Comparison of ENCODE assay signal across 12 mouse cellular contexts in genomic region chr13:90279355-90279754, GRCm38 (mm10).
A peak's percentile ranks its signal among the peaks of the same experiment; 100 is the strongest.
DNase-seq lines count a peak whose midpoint lies in the region; ATAC-seq lines count a peak whose summit lies in the region.
"Had no signal": no experiment of that assay in that cellular context is flagged by ENCODE, and none has a peak within 500 bp of the region (broad histone marks: within the 10 kb centered on the region; RNA-seq: fewer than 3 reads in every experiment).

No protein-coding gene starts in this region.

- H3K27ac ChIP-seq in forebrain, embryonic 13.5 days: 0 out of 2 replicates have a peak overlapping the region, but pooled peaks have one; percentile 45
- H3K27ac ChIP-seq in forebrain, embryonic 11.5 days (ENCODE audit: low read depth, low read length): no peak overlapping the region
- H3K27ac ChIP-seq in heart, embryonic 15.5 days: peak overlapping the region; percentile 80

- H3K9me3 ChIP-seq in forebrain, embryonic 13.5 days (replicated peaks): no peaks in the 10 kb centered on the region
- H3K9me3 ChIP-seq in forebrain, embryonic 11.5 days (ENCODE audit: control insufficient read depth, low read length): no peaks in the 10 kb centered on the region
- H3K9me3 ChIP-seq in heart, embryonic 15.5 days (replicated peaks): no peaks in the 10 kb centered on the region

- no peak overlapping the region for H3K4me2 ChIP-seq in forebrain, embryonic 13.5 days
- no peak overlapping the region for H3K4me2 ChIP-seq in forebrain, embryonic 11.5 days (ENCODE audit: low read depth, low read length, severe bottlenecking)
- H3K4me2 ChIP-seq in heart, embryonic 15.5 days: no peak overlapping the region
- H3K4me2 ChIP-seq: lung, embryonic 14.5 days had no signal

- peak; percentile 65 for ATAC-seq in forebrain, embryonic 13.5 days
- no peak for ATAC-seq in forebrain, embryonic 11.5 days (replicated peaks; ENCODE audit: low FRiP score)
- ATAC-seq in heart, embryonic 15.5 days (replicated peaks; ENCODE audit: insufficient number of reproducible peaks, insufficient read depth, low FRiP score, low read depth): peak; percentile 60

- peaks cover 8% of the 10 kb centered on the region for H3K4me1 ChIP-seq in forebrain, embryonic 13.5 days
- no peaks in the 10 kb centered on the region for H3K4me1 ChIP-seq in forebrain, embryonic 11.5 days (replicated peaks; ENCODE audit: control insufficient read depth, insufficient read depth, low read length)
- peaks cover 11% of the 10 kb centered on the region; the same call in 1 of the 2 replicates for H3K4me1 ChIP-seq in heart, embryonic 15.5 days (replicated peaks)

- no peaks in the 10 kb centered on the region for H3K36me3 ChIP-seq in forebrain, embryonic 13.5 days (ENCODE audit: poor library complexity, severe bottlenecking)
- no peaks in the 10 kb centered on the region for H3K36me3 ChIP-seq in forebrain, embryonic 11.5 days (ENCODE audit: control insufficient read depth, insufficient read depth, low read length)
- no peaks in the 10 kb centered on the region for H3K36me3 ChIP-seq in heart, embryonic 15.5 days

- no peak for DNase-seq in forebrain, embryonic 11.5 days (ENCODE audit: low spot score)
- peak; percentile 5 to 14 for DNase-seq in layer of hippocampus, postnatal 10 days (ENCODE audit: low spot score in 2 of 2)
- no peak for DNase-seq in layer of hippocampus, postnatal 36 days
- DNase-seq in brain, adult 2 months (ENCODE audit: low read depth, low spot score): peak; percentile 53
- DNase-seq in urinary bladder, postnatal 10 days (ENCODE audit: low spot score): no peak
- no peak for DNase-seq in adrenal gland, adult 2 months
- DNase-seq: B cell, adult 2 months; kidney, postnatal 14 days; lung, embryonic 14.5 days; thymus, postnatal 14 days had no signal

- H3K27me3 ChIP-seq in forebrain, embryonic 13.5 days: no peaks in the 10 kb centered on the region
- no peaks in the 10 kb centered on the region for H3K27me3 ChIP-seq in forebrain, embryonic 11.5 days (ENCODE audit: control insufficient read depth, insufficient read depth, low read length)
- no peaks in the 10 kb centered on the region for H3K27me3 ChIP-seq in heart, embryonic 15.5 days

- no peak overlapping the region for H3K4me3 ChIP-seq in forebrain, embryonic 13.5 days
- no peak overlapping the region for H3K4me3 ChIP-seq in forebrain, embryonic 11.5 days (ENCODE audit: low read depth, low read length)
- no peak overlapping the region for H3K4me3 ChIP-seq in heart, embryonic 15.5 days

- H3K9ac ChIP-seq in forebrain, embryonic 13.5 days: no peak overlapping the region
- no peak overlapping the region for H3K9ac ChIP-seq in forebrain, embryonic 11.5 days (ENCODE audit: low read length)
- no peak overlapping the region for H3K9ac ChIP-seq in heart, embryonic 15.5 days
- H3K9ac ChIP-seq: lung, embryonic 14.5 days had no signal

Comparison
In these comparisons a context has a peak if more than half of its experiments do, and no peak if none do; other contexts are left out.
1. DNase-seq: peak in layer of hippocampus, postnatal 10 days (2 of 2) and brain, adult 2 months (single experiment); none in forebrain, embryonic 11.5 days (single experiment), layer of hippocampus, postnatal 36 days (0 of 2), urinary bladder, postnatal 10 days (single experiment) and adrenal gland, adult 2 months (single experiment).